Mouse (Mus musculus): ENCODE results near the gene Nbas. TPM values are rescaled to one million over a fixed set of nuclear protein-coding genes. Genes with fewer than 3 reads are reported as not detected.

Nbas gene
- polyA plus RNA-seq, 1 experiment from 2014 or later = 13.7 TPM

- no peaks in the 10 kb centered on the region for H3K9me3 ChIP-seq (ENCODE audit: control insufficient read depth, low read length)
- no peak overlapping the region for H3K27ac ChIP-seq (ENCODE audit: low read length)
- no peaks in the 10 kb centered on the region; the same call in 1 of the 2 replicates for H3K36me3 ChIP-seq (ENCODE audit: control insufficient read depth, insufficient read depth)
- 87% methylated on average over 5 of the region's 5 CpGs for WGBS
- H3K4me2 ChIP-seq (ENCODE audit: low read length) = no peak overlapping the region
- H3K27me3 ChIP-seq (replicated peaks; ENCODE audit: control insufficient read depth, insufficient read depth, low read length) = no peaks in the 10 kb centered on the region
- no peak for ATAC-seq
- H3K9ac ChIP-seq (replicated peaks; ENCODE audit: low read depth, low read length) = no peak overlapping the region
- no peak overlapping the region for H3K4me3 ChIP-seq (replicated peaks; ENCODE audit: low read length)
- H3K4me1 ChIP-seq (replicated peaks; ENCODE audit: control insufficient read depth, insufficient read depth, low read length) = no peaks in the 10 kb centered on the region
Measured at GRCm38 (mm10) chr12:13563646-13564289, 294.8 kb downstream of the Nbas start.

DNA sequence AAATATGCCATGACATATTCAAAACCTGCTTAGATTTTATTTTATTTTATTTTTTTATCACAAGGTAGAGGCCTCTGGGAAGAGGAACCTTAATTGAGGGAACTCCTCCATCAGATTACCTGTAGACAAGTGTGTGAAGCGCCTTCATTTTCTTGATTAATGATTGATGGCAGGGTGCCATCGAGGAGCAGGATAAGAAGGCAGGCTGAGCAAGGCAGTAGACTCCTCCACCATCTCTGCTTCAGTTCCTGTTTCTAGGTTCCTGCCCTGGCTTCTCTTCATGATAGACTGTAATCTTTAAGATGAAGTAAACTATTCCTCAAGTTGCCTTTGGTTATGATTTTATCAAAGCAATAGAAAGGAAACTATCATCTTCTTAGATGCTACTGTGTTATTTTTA is 295.4 kb downstream of the Nbas start:
- Histone ChIP-seq H3K36me3 (ENCODE audit: control insufficient read depth, insufficient read depth) (no peaks in the 10 kb centered on the region; the same call in 1 of the 2 replicates), H3K27me3 (replicated peaks; ENCODE audit: control insufficient read depth, insufficient read depth, low read length) (no peaks in the 10 kb centered on the region), H3K27ac (ENCODE audit: low read length) (no peak overlapping the region), H3K4me2 (ENCODE audit: low read length) (no peak overlapping the region), H3K9me3 (ENCODE audit: control insufficient read depth, low read length) (no peaks in the 10 kb centered on the region), H3K4me3 (replicated peaks; ENCODE audit: low read length) (no peak overlapping the region), H3K9ac (replicated peaks; ENCODE audit: low read depth, low read length) (no peak overlapping the region), H3K4me1 (replicated peaks; ENCODE audit: control insufficient read depth, insufficient read depth, low read length) (no peaks in the 10 kb centered on the region)
- ATAC-seq = no peak
- 95% methylated on average over 2 of the region's 2 CpGs for WGBS

GRCm38 (mm10) chr12:13566421-13566820 is 297.5 kb downstream of the Nbas start:
- WGBS = 88% methylated on average over 7 of the region's 7 CpGs
- no peaks in the 10 kb centered on the region; the same call in 1 of the 2 replicates for H3K36me3 ChIP-seq (ENCODE audit: control insufficient read depth, insufficient read depth)
- no peak for ATAC-seq

DNA sequence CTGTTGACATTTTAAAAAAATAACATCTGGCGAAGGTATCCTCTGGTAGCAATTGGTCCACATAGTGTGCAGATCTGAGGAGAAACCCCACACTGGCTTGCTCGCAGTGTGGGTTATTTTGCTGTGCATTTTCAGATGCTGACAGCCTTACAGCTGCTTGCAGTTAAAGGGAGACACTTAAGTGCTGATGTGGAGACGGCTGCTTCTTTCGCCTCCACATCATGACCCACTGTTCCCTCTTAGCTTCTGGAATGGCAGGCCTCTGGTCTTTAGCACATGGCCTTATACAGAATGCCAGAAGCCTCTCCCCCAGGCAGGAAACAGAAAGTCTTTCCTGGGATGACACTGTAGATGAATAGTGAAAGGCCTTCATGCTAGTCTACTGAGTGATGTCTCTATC is 306.2 kb downstream of the Nbas start:
- Histone ChIP-seq H3K9me3 (ENCODE audit: control insufficient read depth, low read length) (no peaks in the 10 kb centered on the region), H3K27ac (ENCODE audit: low read length) (no peak overlapping the region), H3K4me3 (replicated peaks; ENCODE audit: low read length) (no peak overlapping the region), H3K9ac (replicated peaks; ENCODE audit: low read depth, low read length) (no peak overlapping the region), H3K36me3 (ENCODE audit: control insufficient read depth, insufficient read depth) (no peaks in the 10 kb centered on the region), H3K4me2 (ENCODE audit: low read length) (no peak overlapping the region), H3K4me1 (replicated peaks; ENCODE audit: control insufficient read depth, insufficient read depth, low read length) (no peaks in the 10 kb centered on the region), H3K27me3 (replicated peaks; ENCODE audit: control insufficient read depth, insufficient read depth, low read length) (no peaks in the 10 kb centered on the region)
- 87% methylated on average over 4 of the region's 4 CpGs for WGBS
- no peak for ATAC-seq

More at GRCm38 (mm10) chr12:13566421-13566820, 297.5 kb downstream of the Nbas start:
- H3K27me3 ChIP-seq (replicated peaks; ENCODE audit: control insufficient read depth, insufficient read depth, low read length) = no peaks in the 10 kb centered on the region
- H3K27ac ChIP-seq (ENCODE audit: low read length) = no peak overlapping the region
- no peaks in the 10 kb centered on the region for H3K4me1 ChIP-seq (replicated peaks; ENCODE audit: control insufficient read depth, insufficient read depth, low read length)
- no peak overlapping the region for H3K4me3 ChIP-seq (replicated peaks; ENCODE audit: low read length)
- H3K9me3 ChIP-seq (ENCODE audit: control insufficient read depth, low read length) = no peaks in the 10 kb centered on the region
- no peak overlapping the region for H3K4me2 ChIP-seq (ENCODE audit: low read length)
- no peak overlapping the region for H3K9ac ChIP-seq (replicated peaks; ENCODE audit: low read depth, low read length)

DNA sequence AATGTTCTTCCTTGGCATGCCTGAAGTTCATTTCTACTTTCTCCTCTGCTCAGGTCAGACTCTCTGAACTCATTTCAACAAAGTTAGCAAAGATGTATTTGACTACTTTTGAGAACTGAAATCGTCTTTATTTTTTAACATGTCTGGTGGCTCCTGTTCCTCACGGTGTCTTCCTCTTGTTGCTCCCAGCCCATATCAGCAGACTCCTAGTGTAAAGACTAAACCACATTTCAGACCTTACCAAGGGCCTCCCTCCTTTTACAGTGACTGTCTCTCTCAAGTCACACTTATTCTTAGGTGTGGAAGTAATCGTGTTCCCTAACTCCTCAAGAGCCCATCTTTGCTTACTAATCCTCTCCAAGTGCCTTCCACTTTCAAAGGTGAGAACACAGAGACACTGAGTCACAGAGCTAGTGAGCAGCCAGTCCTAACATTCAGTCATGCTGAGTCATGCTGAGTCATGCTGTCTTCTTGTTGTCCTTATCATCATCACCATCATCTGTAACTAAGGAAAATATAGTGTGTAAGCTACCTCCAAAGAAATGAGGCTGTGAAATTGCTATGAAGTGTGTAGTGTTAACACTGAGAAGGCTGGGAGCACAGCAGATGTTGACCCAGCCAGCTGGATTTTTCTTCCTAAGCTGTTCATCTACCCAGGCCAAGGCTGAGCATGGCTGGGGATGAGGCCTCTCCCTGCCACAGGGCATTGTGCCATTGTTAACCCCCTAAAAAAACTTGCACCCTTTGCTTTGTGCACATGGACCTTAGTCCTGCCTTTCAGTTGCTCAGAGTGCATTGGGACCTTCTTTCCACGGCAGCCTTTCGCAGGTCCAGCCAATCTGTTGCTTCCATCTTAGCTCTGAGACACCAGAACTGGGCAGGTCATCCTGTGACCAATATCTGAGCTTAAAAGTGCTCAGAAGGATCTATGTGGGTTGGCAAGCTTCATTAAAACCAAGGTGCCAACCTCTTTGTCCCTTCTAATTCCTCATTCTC is 307.0 kb downstream of the Nbas start:
- no peak for ATAC-seq
- Histone ChIP-seq H3K4me1 (replicated peaks; ENCODE audit: control insufficient read depth, insufficient read depth, low read length) (no peaks in the 10 kb centered on the region), H3K4me2 (ENCODE audit: low read length) (no peak overlapping the region), H3K36me3 (ENCODE audit: control insufficient read depth, insufficient read depth) (no peaks in the 10 kb centered on the region), H3K4me3 (replicated peaks; ENCODE audit: low read length) (no peak overlapping the region), H3K27ac (ENCODE audit: low read length) (no peak overlapping the region), H3K9ac (replicated peaks; ENCODE audit: low read depth, low read length) (no peak overlapping the region), H3K9me3 (ENCODE audit: control insufficient read depth, low read length) (no peaks in the 10 kb centered on the region), H3K27me3 (replicated peaks; ENCODE audit: control insufficient read depth, insufficient read depth, low read length) (no peaks in the 10 kb centered on the region)
- WGBS = 92% methylated on average over 5 of the region's 5 CpGs

- no peak overlapping the region for H3K4me3 ChIP-seq (replicated peaks; ENCODE audit: low read length)
- H3K9me3 ChIP-seq (ENCODE audit: control insufficient read depth, low read length) = no peaks in the 10 kb centered on the region
- no peak overlapping the region for H3K4me2 ChIP-seq (ENCODE audit: low read length)
- H3K4me1 ChIP-seq (replicated peaks; ENCODE audit: control insufficient read depth, insufficient read depth, low read length) = no peaks in the 10 kb centered on the region
- H3K27ac ChIP-seq (ENCODE audit: low read length) = no peak overlapping the region
- ATAC-seq = no peak
- no peak overlapping the region for H3K9ac ChIP-seq (replicated peaks; ENCODE audit: low read depth, low read length)
- no peaks in the 10 kb centered on the region for H3K27me3 ChIP-seq (replicated peaks; ENCODE audit: control insufficient read depth, insufficient read depth, low read length)
- no peaks in the 10 kb centered on the region for H3K36me3 ChIP-seq (ENCODE audit: control insufficient read depth, insufficient read depth)
- WGBS = 80% methylated on average over 4 of the region's 4 CpGs
Measured at GRCm38 (mm10) chr12:13576761-13577160, 307.8 kb downstream of the Nbas start.

GRCm38 (mm10) chr12:13580796-13581195 is 311.9 kb downstream of the Nbas start:
- Histone ChIP-seq H3K27me3 (replicated peaks; ENCODE audit: control insufficient read depth, insufficient read depth, low read length) (no peaks in the 10 kb centered on the region), H3K9ac (replicated peaks; ENCODE audit: low read depth, low read length) (no peak overlapping the region), H3K9me3 (ENCODE audit: control insufficient read depth, low read length) (no peaks in the 10 kb centered on the region), H3K4me1 (replicated peaks; ENCODE audit: control insufficient read depth, insufficient read depth, low read length) (no peaks in the 10 kb centered on the region), H3K4me3 (replicated peaks; ENCODE audit: low read length) (no peak overlapping the region), H3K4me2 (ENCODE audit: low read length) (no peak overlapping the region), H3K36me3 (ENCODE audit: control insufficient read depth, insufficient read depth) (no peaks in the 10 kb centered on the region), H3K27ac (ENCODE audit: low read length) (no peak overlapping the region)
- no peak for ATAC-seq
- WGBS = 100% methylated on average over 1 of the region's 1 CpGs

GRCm38 (mm10) chr12:13583386-13583785 is 314.5 kb downstream of the Nbas start:
- WGBS = 98% methylated on average over 6 of the region's 6 CpGs
- Histone ChIP-seq H3K27me3 (replicated peaks; ENCODE audit: control insufficient read depth, insufficient read depth, low read length) (no peaks in the 10 kb centered on the region), H3K4me1 (replicated peaks; ENCODE audit: control insufficient read depth, insufficient read depth, low read length) (no peaks in the 10 kb centered on the region), H3K27ac (ENCODE audit: low read length) (no peak overlapping the region), H3K9ac (replicated peaks; ENCODE audit: low read depth, low read length) (no peak overlapping the region), H3K36me3 (ENCODE audit: control insufficient read depth, insufficient read depth) (no peaks in the 10 kb centered on the region), H3K4me2 (ENCODE audit: low read length) (no peak overlapping the region), H3K4me3 (replicated peaks; ENCODE audit: low read length) (no peak overlapping the region), H3K9me3 (ENCODE audit: control insufficient read depth, low read length) (no peaks in the 10 kb centered on the region)
- no peak for ATAC-seq

DNA sequence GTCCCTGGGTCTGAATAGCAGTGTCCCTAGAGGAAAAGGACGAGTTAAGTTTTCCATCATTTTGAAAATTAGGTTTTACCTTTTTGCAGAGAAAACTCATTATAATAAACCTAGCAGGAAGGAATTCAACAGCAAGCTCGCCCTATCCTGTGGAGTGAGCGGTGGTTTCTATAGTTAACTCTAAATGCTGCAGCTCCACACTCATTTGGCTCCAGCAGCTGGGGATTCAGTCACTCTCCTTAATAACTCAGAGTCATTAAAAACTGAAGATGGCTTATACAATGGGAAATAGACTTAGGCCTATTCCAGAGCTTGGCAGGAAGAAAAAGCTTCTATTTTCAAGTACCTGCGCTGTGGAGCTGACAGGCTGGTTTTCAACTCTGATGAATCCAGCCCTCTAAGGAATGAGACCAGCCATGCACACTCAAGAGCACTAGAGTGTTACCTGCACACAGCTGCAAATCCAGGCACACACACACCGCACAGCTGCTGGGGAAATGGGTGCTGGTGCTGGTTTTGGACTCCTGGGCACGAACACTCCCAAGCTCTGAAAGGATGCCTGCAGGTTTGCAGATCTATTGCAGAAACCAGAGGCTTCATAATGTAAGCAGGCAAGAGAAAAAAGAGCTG is 316.7 kb downstream of the Nbas start:
- H3K4me2 ChIP-seq (ENCODE audit: low read length) = no peak overlapping the region
- H3K9ac ChIP-seq (replicated peaks; ENCODE audit: low read depth, low read length) = no peak overlapping the region
- no peak overlapping the region for H3K4me3 ChIP-seq (replicated peaks; ENCODE audit: low read length)
- H3K4me1 ChIP-seq (replicated peaks; ENCODE audit: control insufficient read depth, insufficient read depth, low read length) = no peaks in the 10 kb centered on the region
- ATAC-seq = peak; percentile 33; the same call in 1 of the 2 replicates
- no peaks in the 10 kb centered on the region for H3K36me3 ChIP-seq (ENCODE audit: control insufficient read depth, insufficient read depth)
- no peaks in the 10 kb centered on the region for H3K9me3 ChIP-seq (ENCODE audit: control insufficient read depth, low read length)
- no peaks in the 10 kb centered on the region for H3K27me3 ChIP-seq (replicated peaks; ENCODE audit: control insufficient read depth, insufficient read depth, low read length)
- WGBS = 85% methylated on average over 6 of the region's 6 CpGs
- no peak overlapping the region for H3K27ac ChIP-seq (ENCODE audit: low read length)

Data from forebrain, embryonic 16.5 days (tissue).